Mouse (Mus musculus): ENCODE measurements around the gene Prpmp5. TPM values are rescaled to one million over a fixed set of nuclear protein-coding genes. Genes with fewer than 3 reads are reported as not detected.
"Not testable (repeated sequence)": the region's sequence is repeated elsewhere in the genome, so short reads cannot be mapped to it uniquely, and the experiment has no call there.

Prpmp5 gene
- total RNA-seq (2021) = not detected
- long read RNA-seq, experiment 1 = 0 reads
- long read RNA-seq, experiment 2 = 0 reads

DNA sequence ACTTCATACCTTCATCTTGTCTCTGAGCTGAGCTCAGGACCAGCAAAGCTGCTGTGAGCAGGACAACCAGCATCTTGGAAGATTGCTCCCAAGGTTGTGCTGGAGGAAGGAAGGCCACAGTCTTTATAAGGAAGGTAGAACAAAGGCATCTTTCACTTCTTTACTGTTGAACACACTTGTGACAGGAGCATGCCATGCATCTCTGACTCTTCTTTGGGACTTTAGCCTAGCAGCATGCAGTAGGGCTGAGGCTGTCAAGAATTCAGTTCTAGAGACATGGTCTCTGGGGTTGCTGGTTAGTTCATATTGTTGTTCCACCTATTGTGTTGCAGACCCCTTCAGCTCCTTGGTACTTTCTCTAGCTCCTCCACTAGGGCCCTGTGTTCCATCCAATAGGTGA, at the start of gene Prpmp5:
Gene Prpmp5 (minus strand): TSS at position 101 of the 400 bp plus-strand sequence.
- DNase-seq (ENCODE audit: low spot score in 2 of 2) = not testable (repeated sequence)

DNA sequence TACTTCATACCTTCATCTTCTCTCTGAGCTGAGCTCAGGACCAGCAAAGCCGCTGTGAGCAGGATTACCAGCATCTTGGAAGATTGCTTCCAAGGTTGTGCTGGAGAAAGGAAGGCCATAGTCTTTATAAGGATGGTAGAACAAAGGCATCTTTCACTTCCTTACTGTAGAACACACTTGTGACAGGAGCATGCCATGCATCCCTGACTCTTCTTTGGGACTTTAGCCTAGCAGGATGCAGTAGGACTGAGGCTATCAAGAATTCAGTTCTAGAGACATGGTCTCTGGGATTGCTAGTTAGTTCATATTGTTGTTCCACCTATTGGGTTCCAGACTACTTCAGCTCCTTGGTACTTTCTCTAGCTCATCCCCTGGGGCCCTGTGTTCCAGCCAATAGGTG, 49.5 kb upstream of the Prpmp5 start, which contains the start of gene Gm8882:
Gene Gm8882 (minus strand): TSS at position 101 of the 400 bp plus-strand sequence.
- not testable (repeated sequence) for DNase-seq (ENCODE audit: low spot score in 2 of 2)

Other genes with a start within 250 kb of the Prpmp5 start
- gene Prb1, start 104.2 kb downstream of the Prpmp5 start, total RNA-seq (2021) = not detected
- gene Gm8882, start 49.4 kb upstream of the Prpmp5 start, total RNA-seq (2021) = not detected

Measured in adrenal gland, adult 18-20 months (tissue).